Mouse (Mus musculus) liver, adult 2 months (tissue): ENCODE measurements around the gene Fam13a. TPM values are rescaled to one million over a fixed set of nuclear protein-coding genes. Genes with fewer than 3 reads are reported as not detected.

ENCODE experiments used
- DNase-seq: peaks from one replicate; pipeline ENCODE4 v3.0.0-alpha.2; 2011; ENCODE audit warnings: low read depth, low spot score; ENCODE audit errors: extremely low read depth
- H3K27ac ChIP-seq: fragments of 200-500 bp; replicated peaks from 2 replicates; pipeline ENCODE4 v1.5.1; 2012; ENCODE audit warnings: low read depth, mild to moderate bottlenecking, control low read depth, inconsistent platforms, low read length; ENCODE audit not compliant: insufficient read depth
- H3K27me3 ChIP-seq: fragments of 200-500 bp; 2 replicates; pipeline ENCODE4 v1.6.1; 2012; ENCODE audit warnings: mild to moderate bottlenecking, moderate library complexity, low read length, inconsistent platforms; ENCODE audit not compliant: control insufficient read depth, insufficient read depth
- H3K36me3 ChIP-seq: fragments of 200-500 bp; 2 replicates; pipeline ENCODE4 v1.6.1; 2012; ENCODE audit warnings: low read length, inconsistent platforms; ENCODE audit not compliant: control insufficient read depth, insufficient read depth
- H3K4me1 ChIP-seq: fragments of 200-500 bp; 2 replicates; pipeline ENCODE4 v1.6.1; 2011; ENCODE audit warnings: low read length; ENCODE audit not compliant: control insufficient read depth, insufficient read depth
- H3K4me3 ChIP-seq: fragments of 200-500 bp; 2 replicates; pipeline ENCODE4 v1.5.1; 2011; ENCODE audit warnings: low read depth, mild to moderate bottlenecking, control low read depth, low read length, moderate library complexity; ENCODE audit not compliant: insufficient read depth
- H3K79me2 ChIP-seq: fragments of 200-500 bp; 2 replicates; pipeline ENCODE4 v1.6.1; 2012; ENCODE audit warnings: inconsistent platforms, mild to moderate bottlenecking, low read length, moderate library complexity; ENCODE audit not compliant: control insufficient read depth, insufficient read depth
- H3K9ac ChIP-seq: fragments of 200-500 bp; 2 replicates; pipeline ENCODE4 v1.6.1; 2012; ENCODE audit warnings: low read depth, mild to moderate bottlenecking, control low read depth, inconsistent platforms, low read length
- CTCF ChIP-seq: fragments of 200-500 bp; IDR thresholded peaks from 2 replicates; pipeline ENCODE4 v1.5.1; 2011; ENCODE audit warnings: low read depth, low read length, control low read depth
- POLR2A ChIP-seq: fragments of 200-500 bp; IDR thresholded peaks from 2 replicates; pipeline ENCODE4 v1.6.1; 2011; ENCODE audit warnings: low read length, control low read depth; ENCODE audit not compliant: insufficient read depth; ENCODE audit errors: extremely low read depth
- WGBS: fragments of 180-500 bp; shearing (Covaris S2); methylation state at CpG from one replicate; pipeline ENCODE4 v1.1.7; 2018; 5-methylcytosine and 5-hydroxymethylcytosine counted together
- polyA plus RNA-seq: library from polyadenylated mRNA; depleted of rRNA; stranded (reverse); fragments of >200 nt; gene quantifications from 2 replicates; pipeline ENCODE4 v1.2.3, GENCODE M21; 2012
- total RNA-seq: library from RNA; depleted of rRNA; stranded (reverse); fragments of >200 nt; gene quantifications from 2 replicates; pipeline ENCODE4 v1.2.3, GENCODE M21; 2014

The Fam13a gene
- total and polyA plus RNA-seq, 2 experiments: 3.4 to 42.5 TPM

DNA sequence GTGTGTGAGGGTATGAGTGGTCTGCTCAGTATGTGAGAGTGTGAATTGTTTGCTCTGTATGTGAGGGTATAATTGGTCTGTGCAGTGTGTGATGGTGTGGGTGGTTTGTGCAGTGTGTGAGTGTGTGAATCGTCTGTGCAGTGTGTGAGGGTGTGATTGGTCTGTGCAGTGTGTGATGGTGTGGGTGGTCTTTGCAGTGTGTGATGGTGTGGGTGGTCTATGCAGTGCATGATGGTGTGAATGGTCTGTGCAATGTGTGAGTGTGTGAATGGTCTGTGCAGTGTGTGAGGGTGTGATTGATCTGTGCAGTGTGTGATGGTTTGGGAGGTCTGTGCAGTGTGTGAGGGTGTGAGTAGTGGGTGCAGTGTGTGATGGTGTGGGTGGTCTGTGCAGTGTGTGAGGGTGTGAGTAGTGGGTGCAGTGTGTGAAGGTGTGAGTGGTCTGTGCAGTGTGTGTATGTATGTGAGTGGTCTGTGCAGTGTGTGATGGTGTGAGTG lies 8.0 kb downstream of the Fam13a start:
- Histone ChIP-seq H3K27me3 (no peaks in the 10 kb centered on the region), H3K36me3 (no peaks in the 10 kb centered on the region), H3K79me2 (peaks cover 18% of the 10 kb centered on the region), H3K4me3 (no peak overlapping the region), H3K9ac (no peak overlapping the region), H3K27ac (no peak overlapping the region), H3K4me1 (peaks cover 4% of the 10 kb centered on the region; the same call in 1 of the 2 replicates)
- TF ChIP-seq CTCF: no peak
- TF ChIP-seq POLR2A: no peak
- DNase-seq: no peak
- WGBS: 94% methylated on average over 1 of the region's 1 CpGs

DNA sequence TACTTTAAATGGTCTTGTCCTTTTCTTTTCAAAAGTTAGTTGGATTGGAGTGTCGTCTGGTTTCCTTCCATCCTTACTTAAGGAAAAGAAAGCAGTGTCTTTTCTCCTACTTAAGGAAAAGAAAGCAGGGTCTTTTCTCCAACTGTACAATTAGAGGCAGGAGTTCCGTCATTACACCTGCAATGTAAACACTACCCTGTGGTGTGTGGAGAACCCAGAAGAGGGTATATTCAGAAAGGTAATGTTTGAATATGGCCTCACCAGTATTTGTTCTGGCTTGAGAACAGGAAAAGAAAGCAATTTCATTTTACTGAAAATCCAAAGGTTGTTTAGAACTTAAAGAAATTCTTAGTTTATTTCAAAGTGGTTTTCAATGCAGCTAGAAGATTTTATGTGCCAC lies 9.6 kb downstream of the Fam13a start:
- H3K4me3 ChIP-seq: no peak overlapping the region
- peaks cover 4% of the 10 kb centered on the region; the same call in 1 of the 2 replicates for H3K4me1 ChIP-seq
- no peak overlapping the region for H3K27ac ChIP-seq
- peaks cover 13% of the 10 kb centered on the region for H3K79me2 ChIP-seq
- no peak overlapping the region for H3K9ac ChIP-seq
- WGBS: 59% methylated on average over 2 of the region's 2 CpGs
- no peaks in the 10 kb centered on the region for H3K27me3 ChIP-seq
- no peak for TF ChIP-seq CTCF
- TF ChIP-seq POLR2A: no peak
- DNase-seq: no peak
- H3K36me3 ChIP-seq: no peaks in the 10 kb centered on the region

DNA sequence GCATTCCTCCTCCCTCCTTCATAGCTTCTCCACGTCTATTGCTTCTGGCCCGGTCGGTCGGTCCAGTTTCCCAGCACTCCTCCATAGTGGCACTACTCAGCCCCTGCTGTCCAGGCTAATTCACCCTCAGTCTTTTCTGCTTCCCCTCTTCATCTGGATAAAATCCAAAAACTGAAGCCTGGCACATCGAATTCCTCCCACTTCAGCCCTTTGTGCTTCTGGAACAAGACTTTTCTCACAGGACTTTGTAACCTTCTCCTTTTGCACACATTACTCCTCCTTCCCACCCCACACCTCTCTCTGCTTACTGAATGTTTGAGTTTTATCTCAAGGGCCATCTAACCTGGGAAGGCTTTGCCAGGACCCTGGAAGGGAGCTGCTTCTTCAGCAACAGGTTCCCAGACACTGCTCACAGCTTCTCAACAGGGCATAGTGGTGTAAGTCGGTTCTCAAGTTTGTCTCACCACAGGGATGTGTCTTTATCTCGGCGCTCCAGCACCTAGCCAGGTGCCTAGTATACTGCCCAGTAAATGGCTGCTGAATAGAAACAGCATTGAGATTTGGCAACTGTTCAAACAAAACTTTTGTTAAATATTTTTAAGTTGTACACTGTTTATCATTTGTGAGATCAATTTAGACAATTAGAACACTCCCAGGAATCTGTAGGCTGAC lies 10.1 kb downstream of the Fam13a start:
- WGBS: 79% methylated on average over 8 of the region's 8 CpGs
- H3K4me1 ChIP-seq: peaks cover 4% of the 10 kb centered on the region; the same call in 1 of the 2 replicates
- H3K27me3 ChIP-seq: no peaks in the 10 kb centered on the region
- no peak for TF ChIP-seq CTCF
- no peaks in the 10 kb centered on the region for H3K36me3 ChIP-seq
- H3K79me2 ChIP-seq: peaks cover 11% of the 10 kb centered on the region
- DNase-seq: peak; percentile 42
- H3K4me3 ChIP-seq: no peak overlapping the region
- no peak overlapping the region for H3K9ac ChIP-seq
- H3K27ac ChIP-seq: no peak overlapping the region

DNA sequence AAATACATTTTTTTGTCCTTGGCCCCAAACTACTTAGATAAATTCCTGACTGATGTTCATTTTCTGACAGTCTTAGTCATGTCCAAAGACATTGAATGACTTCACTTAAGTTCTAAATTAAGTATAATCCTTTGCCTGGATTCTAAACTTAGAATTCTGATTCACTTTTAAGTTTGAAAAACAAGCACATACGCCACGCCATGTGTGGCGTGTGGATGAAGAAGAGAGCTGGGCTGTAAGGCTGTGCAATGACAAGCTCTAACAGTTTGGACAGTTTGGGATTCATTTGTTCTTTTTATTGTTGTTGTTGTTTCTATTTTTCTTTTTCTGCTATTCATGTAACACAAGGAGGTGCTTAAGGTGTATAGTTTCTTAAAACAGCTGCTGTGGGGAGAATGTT lies 13.6 kb downstream of the Fam13a start:
- no peak for DNase-seq

DNA sequence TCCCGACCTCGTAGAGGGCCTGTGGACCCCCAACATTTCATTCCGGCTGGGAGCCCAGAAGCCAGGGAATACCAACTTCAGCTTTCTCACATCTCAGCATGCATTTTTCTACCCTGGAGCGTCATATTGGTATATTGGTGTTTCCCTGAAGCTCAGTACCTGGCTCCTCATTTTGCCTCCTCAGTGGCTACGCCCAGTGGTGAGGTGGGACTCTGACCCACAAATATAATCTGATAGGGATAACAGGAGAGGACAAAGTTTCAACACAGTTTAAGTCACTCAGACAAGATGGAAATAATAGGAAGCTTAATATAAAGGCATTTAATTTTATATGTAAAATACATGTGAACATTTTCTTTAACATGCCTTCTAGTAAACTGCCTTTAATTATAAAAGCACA lies 19.7 kb downstream of the Fam13a start:
- H3K4me1 ChIP-seq: peaks cover under 1% of the 10 kb centered on the region
- no peak overlapping the region for H3K4me3 ChIP-seq
- no peak for DNase-seq
- H3K9ac ChIP-seq: no peak overlapping the region
- no peak overlapping the region for H3K27ac ChIP-seq
- 97% methylated on average over 5 of the region's 5 CpGs for WGBS
- peaks cover 2% of the 10 kb centered on the region; the same call in 1 of the 2 replicates for H3K36me3 ChIP-seq
- no peaks in the 10 kb centered on the region for H3K27me3 ChIP-seq
- no peak for TF ChIP-seq CTCF
- TF ChIP-seq POLR2A: no peak
- no peaks in the 10 kb centered on the region for H3K79me2 ChIP-seq

More for the DNA sequence above, 13.6 kb downstream of the Fam13a start:
- WGBS: 98% methylated on average over 3 of the region's 3 CpGs
- Histone ChIP-seq H3K4me1 (peaks cover 4% of the 10 kb centered on the region; the same call in 1 of the 2 replicates), H3K79me2 (peaks cover 6% of the 10 kb centered on the region; the same call in 1 of the 2 replicates), H3K36me3 (no peaks in the 10 kb centered on the region), H3K27me3 (no peaks in the 10 kb centered on the region), H3K27ac (no peak overlapping the region), H3K4me3 (no peak overlapping the region), H3K9ac (no peak overlapping the region)
- TF ChIP-seq CTCF (no peak), POLR2A (no peak)

DNA sequence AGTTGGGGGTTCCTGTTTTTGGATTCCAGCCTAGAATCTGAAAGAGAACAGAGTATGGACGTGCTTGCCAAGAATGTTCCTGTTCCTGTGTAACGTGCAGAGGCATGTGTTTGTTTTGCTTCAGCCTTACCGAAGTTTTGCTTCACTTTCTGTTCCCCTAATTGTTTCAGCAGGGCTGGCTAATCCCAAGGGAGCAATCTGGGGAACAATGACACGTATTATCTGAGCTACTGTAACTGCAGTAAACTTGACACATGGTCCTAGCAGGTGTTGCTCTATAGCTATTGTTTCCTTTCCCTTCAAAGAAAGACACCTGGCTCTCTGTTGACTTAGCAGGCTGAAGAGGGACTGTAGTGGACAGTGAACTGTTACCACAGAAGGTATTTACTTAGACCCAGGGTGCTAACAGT lies 25.3 kb downstream of the Fam13a start:
- Histone ChIP-seq H3K4me1 (peaks cover 8% of the 10 kb centered on the region), H3K36me3 (peaks cover 4% of the 10 kb centered on the region; the same call in 1 of the 2 replicates), H3K4me3 (no peak overlapping the region), H3K27ac (no peak overlapping the region), H3K79me2 (no peaks in the 10 kb centered on the region), H3K27me3 (no peaks in the 10 kb centered on the region), H3K9ac (no peak overlapping the region; the same call in 1 of the 2 replicates)
- WGBS: 4% methylated on average over 4 of the region's 4 CpGs
- peak; percentile 69 for DNase-seq
- no peak for TF ChIP-seq CTCF
- TF ChIP-seq POLR2A: no peak
